Mouse (Mus musculus) CH12.LX (cell line): Measurements from ENCODE around the gene Gsc. TPM values are rescaled to one million over a fixed set of nuclear protein-coding genes. Genes with fewer than 3 reads are reported as not detected.

Experiments used
- DNase-seq: peaks from one replicate; pipeline ENCODE4 v3.0.0-alpha.2; 2013; ENCODE audit errors: extremely low read depth
- H3K27ac ChIP-seq: 2 replicates; pipeline ENCODE4 v1.5.1; 2012; ENCODE audit warnings: low read depth, mild to moderate bottlenecking, control low read depth, moderate library complexity; ENCODE audit not compliant: insufficient read depth
- H3K27me3 ChIP-seq: replicated peaks from 2 replicates; pipeline ENCODE3; 2012; ENCODE audit warnings: inconsistent platforms
- H3K36me3 ChIP-seq, 2 experiments: replicated peaks in 1 of 2; 2 replicates each; pipeline versions ENCODE3 to v1.6.1; 2012; ENCODE audit warnings: inconsistent platforms in 1 of 2, low read length in 1 of 2, mild to moderate bottlenecking in 1 of 2, mixed read lengths in 1 of 2, moderate library complexity in 1 of 2; ENCODE audit not compliant: control insufficient read depth in 1 of 2, insufficient read depth in 1 of 2
- H3K4me1 ChIP-seq, 2 experiments: 2 replicates each; pipeline ENCODE4 v1.6.1; 2012; ENCODE audit warnings: inconsistent platforms in 1 of 2, moderate library complexity in 1 of 2; ENCODE audit not compliant: insufficient read depth in 2 of 2, control insufficient read depth in 1 of 2
- H3K4me2 ChIP-seq: 2 replicates; pipeline ENCODE4 v1.6.1; 2012; ENCODE audit warnings: low read depth, mild to moderate bottlenecking, control low read depth; ENCODE audit not compliant: poor library complexity, insufficient read depth, severe bottlenecking
- H3K4me3 ChIP-seq, 3 experiments: fragments of 150-350 bp in 1 of 3; sonication (generic) in 1 of 3; replicated peaks in 1 of 3; 2 replicates each; pipeline versions ENCODE3 to v1.5.1; 2011 to 2012; ENCODE audit warnings: low read depth in 2 of 3, low read length in 2 of 3, mild to moderate bottlenecking in 2 of 3, moderate library complexity in 2 of 3, control low read depth in 1 of 3, improper control_type of control experiment in 1 of 3, inconsistent platforms in 1 of 3, mixed read lengths in 1 of 3; ENCODE audit not compliant: poor library complexity in 1 of 3
- H3K79me2 ChIP-seq: replicated peaks from 2 replicates; pipeline ENCODE4 v1.6.1; 2012; ENCODE audit warnings: mild to moderate bottlenecking, moderate library complexity; ENCODE audit not compliant: control insufficient read depth, poor library complexity, insufficient read depth, severe bottlenecking; ENCODE audit errors: extremely low read depth
- H3K9ac ChIP-seq: 2 replicates; pipeline ENCODE4 v1.6.1; 2012; ENCODE audit warnings: low read depth, mild to moderate bottlenecking, control low read depth, moderate library complexity; ENCODE audit not compliant: insufficient read depth
- H3K9me3 ChIP-seq: replicated peaks from 2 replicates; pipeline ENCODE3; 2012; ENCODE audit warnings: low read length, inconsistent platforms, mixed read lengths
- ELF1 ChIP-seq: IDR thresholded peaks from 2 replicates; pipeline ENCODE4 v1.6.1; 2014; ENCODE audit warnings: low read depth, mild to moderate bottlenecking, inconsistent platforms, low read length, improper control_type of control experiment
- EP300 ChIP-seq: IDR thresholded peaks from 2 replicates; pipeline ENCODE4 v1.6.1; 2011; ENCODE audit warnings: low read length, improper control_type of control experiment
- JUN ChIP-seq: IDR thresholded peaks from 2 replicates; pipeline ENCODE4 v1.6.1; 2011; ENCODE audit warnings: low read depth, mild to moderate bottlenecking, low read length, improper control_type of control experiment, moderate library complexity; ENCODE audit not compliant: insufficient read depth
- MEF2A ChIP-seq: IDR thresholded peaks from 2 replicates; pipeline ENCODE4 v1.6.1; 2014; ENCODE audit warnings: low read depth, mild to moderate bottlenecking, inconsistent platforms, low read length, improper control_type of control experiment, borderline replicate concordance
- MXI1 ChIP-seq: IDR thresholded peaks from 2 replicates; pipeline ENCODE4 v1.6.1; 2011; ENCODE audit warnings: mild to moderate bottlenecking, low read depth, low read length, improper control_type of control experiment
- NELFE ChIP-seq: IDR thresholded peaks from 2 replicates; pipeline ENCODE4 v1.6.1; 2011; ENCODE audit warnings: low read depth, low read length, improper control_type of control experiment
- PAX5 ChIP-seq: IDR thresholded peaks from 2 replicates; pipeline ENCODE4 v1.6.1; 2012; ENCODE audit warnings: low read length, inconsistent platforms, mixed read lengths
- POLR2AphosphoS2 ChIP-seq: IDR thresholded peaks from 2 replicates; pipeline ENCODE4 v1.6.1; 2011; ENCODE audit warnings: low read depth, low read length, improper control_type of control experiment
- RAD21 ChIP-seq: IDR thresholded peaks from 2 replicates; pipeline ENCODE4 v1.6.1; 2011; ENCODE audit warnings: low read depth, mild to moderate bottlenecking, low read length, improper control_type of control experiment, moderate library complexity
- SIN3A ChIP-seq: IDR thresholded peaks from 2 replicates; pipeline ENCODE4 v1.6.1; 2012; ENCODE audit warnings: low read length, improper control_type of control experiment, inconsistent platforms
- TCF12 ChIP-seq: IDR thresholded peaks from 2 replicates; pipeline ENCODE4 v1.6.1; 2014; ENCODE audit warnings: low read depth, mild to moderate bottlenecking, inconsistent platforms, low read length, improper control_type of control experiment
- USF1 ChIP-seq: IDR thresholded peaks from 2 replicates; pipeline ENCODE4 v1.6.1; 2014; ENCODE audit warnings: low read depth, mild to moderate bottlenecking, inconsistent platforms, low read length, improper control_type of control experiment
- USF2 ChIP-seq: conservative IDR thresholded peaks from 2 replicates; pipeline ENCODE4 v1.6.1; 2011; ENCODE audit warnings: low read depth, low read length, improper control_type of control experiment
- ZC3H11A ChIP-seq: IDR thresholded peaks from 2 replicates; pipeline ENCODE4 v1.6.1; 2012; ENCODE audit warnings: low read depth, mild to moderate bottlenecking, inconsistent platforms, low read length, improper control_type of control experiment
- ZKSCAN1 ChIP-seq: IDR thresholded peaks from 2 replicates; pipeline ENCODE4 v1.6.1; 2012; ENCODE audit warnings: low read depth, inconsistent platforms, low read length, improper control_type of control experiment, borderline replicate concordance
- ZMIZ1 ChIP-seq: IDR thresholded peaks from 2 replicates; pipeline ENCODE4 v1.6.1; 2012; ENCODE audit warnings: low read depth, mild to moderate bottlenecking, inconsistent platforms, low read length, improper control_type of control experiment
- ZNF384 ChIP-seq: IDR thresholded peaks from 2 replicates; pipeline ENCODE4 v1.6.1; 2012; ENCODE audit warnings: low read depth, low read length, improper control_type of control experiment, inconsistent platforms
- dilution Hi-C: fragments of 300-500 bp; cut with MboI; formaldehyde crosslinking; loops from 2 replicates; pipeline ENCODE4 v1.14.3; 2020; ENCODE audit warnings: low sequenced_read_pairs; ENCODE audit not compliant: extremely low pct_unique_long_range_greater_than_20kb, extremely low pct_ligation_motif_present
- in situ Hi-C: fragments of 300-500 bp; cut with MboI; formaldehyde crosslinking; loops from 3 replicates; pipeline ENCODE4 v1.14.3; 2019; ENCODE audit warnings: low sequenced_read_pairs, low pct_ligation_motif_present, low pct_unique_long_range_greater_than_20kb, mixed read lengths
- polyA plus RNA-seq: library from polyadenylated mRNA; unstranded; fragments of >175 nt; gene quantifications from 2 replicates; pipeline ENCODE4 v1.2.1, GENCODE M21; 2012; ENCODE audit warnings: low read depth; ENCODE audit not compliant: insufficient read length
- total RNA-seq, 2 experiments: library from RNA; depleted of rRNA; stranded (reverse); fragments of 300-350 nt in 1 of 2; fragments of >200 nt in 1 of 2; gene quantifications; 2 replicates each; pipeline ENCODE4 v1.2.3; 2012 to 2014

Gsc gene
- total and polyA plus RNA-seq, 3 experiments, result not detected

DNA sequence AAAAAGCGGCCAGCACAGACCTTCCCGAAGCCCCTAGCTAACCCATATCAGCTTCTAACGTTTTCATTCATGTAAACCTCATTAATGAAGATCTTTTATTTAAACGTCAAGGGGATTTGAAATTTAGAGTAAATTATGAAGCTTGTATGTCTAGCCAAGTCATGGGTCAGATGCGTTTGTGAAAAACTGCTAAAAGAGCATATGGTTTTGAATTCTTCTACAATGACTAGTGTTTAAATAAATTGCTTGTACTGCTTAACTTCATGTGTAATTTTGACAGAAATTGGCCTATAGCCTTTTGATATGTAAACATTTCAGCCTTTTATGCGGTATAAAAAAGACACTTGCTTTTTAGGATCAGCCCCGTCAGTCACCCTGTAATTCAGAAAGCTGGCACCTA, 4.4 kb upstream of the Gsc start:
- Histone ChIP-seq H3K4me1 (no peaks in the 10 kb centered on the region), H3K27ac (no peak overlapping the region), H3K4me3 (no peak overlapping the region), H3K27me3 (peaks cover 76% of the 10 kb centered on the region), H3K79me2 (no peaks in the 10 kb centered on the region), H3K9ac (no peak overlapping the region), H3K9me3 (peaks cover 15% of the 10 kb centered on the region), H3K4me2 (no peak overlapping the region), H3K36me3 (no peaks in the 10 kb centered on the region)
- TF ChIP-seq USF1, result no peak
- no peak for TF ChIP-seq ELF1
- no peak for TF ChIP-seq MXI1
- no peak for TF ChIP-seq ZMIZ1
- in situ Hi-C loops (no loop called here), dilution Hi-C loops (no loop called here)
- no peak for DNase-seq

GRCm38 (mm10) chr12:104477066-104477465, 3.9 kb upstream of the Gsc start:
- no peak for DNase-seq
- no peaks in the 10 kb centered on the region for H3K4me1 ChIP-seq
- H3K9ac ChIP-seq, result no peak overlapping the region
- H3K36me3 ChIP-seq, result no peaks in the 10 kb centered on the region
- peak overlapping the region; percentile 21; the same call in 1 of the 2 replicates for H3K4me2 ChIP-seq
- H3K79me2 ChIP-seq, result no peaks in the 10 kb centered on the region
- no peak for TF ChIP-seq ZKSCAN1
- TF ChIP-seq RAD21, result no peak
- TF ChIP-seq NELFE, result no peak
- TF ChIP-seq USF2, result no peak
- TF ChIP-seq ZNF384, result no peak
- no peak for TF ChIP-seq POLR2AphosphoS2
- TF ChIP-seq PAX5, result no peak
- no peak for TF ChIP-seq EP300
- TF ChIP-seq ZC3H11A, result no peak
- H3K9me3 ChIP-seq, result peaks cover 17% of the 10 kb centered on the region
- no peak overlapping the region for H3K4me3 ChIP-seq
- no peak overlapping the region for H3K27ac ChIP-seq
- peaks cover 72% of the 10 kb centered on the region for H3K27me3 ChIP-seq
- dilution Hi-C loops, result no loop called here
- in situ Hi-C loops, result no loop called here

- no peaks in the 10 kb centered on the region for H3K79me2 ChIP-seq
- dilution Hi-C loops, result no loop called here
- H3K4me3 ChIP-seq, result no peak overlapping the region
- H3K9me3 ChIP-seq, result peaks cover 20% of the 10 kb centered on the region
- H3K9ac ChIP-seq, result no peak overlapping the region
- in situ Hi-C loops, result no loop called here
- no peak overlapping the region for H3K4me2 ChIP-seq
- H3K4me1 ChIP-seq, result no peaks in the 10 kb centered on the region
- no peak overlapping the region for H3K27ac ChIP-seq
- no peaks in the 10 kb centered on the region for H3K36me3 ChIP-seq
- no peak for TF ChIP-seq NELFE
- no peak for TF ChIP-seq SIN3A
- no peak for TF ChIP-seq USF2
- TF ChIP-seq TCF12, result no peak
- no peak for TF ChIP-seq JUN
- TF ChIP-seq EP300, result no peak
- no peak for TF ChIP-seq MEF2A
- no peak for DNase-seq
- H3K27me3 ChIP-seq, result peaks cover 71% of the 10 kb centered on the region
These were observed 2.8 kb upstream of the Gsc start for GRCm38 (mm10) chr12:104475946-104476345.
